Mouse (Mus musculus): ENCODE results near the gene Galnt6.

DNA sequence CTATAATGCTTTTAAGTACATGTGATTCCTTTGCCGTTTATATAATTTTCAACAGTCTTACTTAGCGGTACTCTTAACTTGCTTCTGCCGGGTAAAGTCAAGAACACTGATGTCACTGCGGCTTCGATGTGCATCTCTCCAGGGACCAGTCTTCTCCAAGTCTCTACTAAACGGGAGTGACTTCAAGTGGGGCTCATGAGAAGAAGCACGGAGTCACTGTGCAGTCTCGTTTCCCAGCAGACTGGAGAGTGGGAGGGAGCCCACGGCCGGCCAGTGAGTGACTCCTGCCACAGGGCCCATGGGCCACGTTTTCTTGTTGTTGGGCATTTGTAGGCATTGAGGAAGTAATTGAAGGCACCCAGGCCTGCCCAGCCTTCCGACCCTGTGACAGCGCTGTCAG lies 38.7 kb upstream of the Galnt6 start:
- TF ChIP-seq CTCF (IDR thresholded peaks at IDR 0.05; ENCODE audit: control insufficient read depth, insufficient read depth, insufficient read length) (no peak), USF1 (IDR thresholded peaks at IDR 0.05; ENCODE audit: low read depth) (no peak), MAX (IDR thresholded peaks at IDR 0.05) (no peak), CEBPB (IDR thresholded peaks at IDR 0.05; ENCODE audit: low read depth) (no peak)

All from C2C12 (cell line).